Mouse (Mus musculus) stomach, embryonic 14.5 days (tissue): ENCODE results near the gene H2al1b. TPM values are rescaled to one million over a fixed set of nuclear protein-coding genes. Genes with fewer than 3 reads are reported as not detected.
"Not testable (repeated sequence)": the region's sequence is repeated elsewhere in the genome, so short reads cannot be mapped to it uniquely, and the experiment has no call there.

Experiments used
- ATAC-seq: fragments of 200-750 bp; cut with Nextera tagmentation; 2 replicates; pipeline ENCODE4 v1.8.0; 2017; ENCODE audit warnings: low read depth, moderate TSS enrichment; ENCODE audit not compliant: insufficient number of reproducible peaks, insufficient read depth, low FRiP score
- H3K27ac ChIP-seq: fragments of 300-500 bp; sonication (generic); 2 replicates; pipeline ENCODE4 v1.5.1; 2014; ENCODE audit warnings: mild to moderate bottlenecking, low read length, moderate library complexity, mixed read lengths
- H3K27me3 ChIP-seq: fragments of 300-500 bp; sonication (generic); 2 replicates; pipeline ENCODE4 v1.6.1; 2014; ENCODE audit warnings: low read length, control low read depth, mixed read lengths; ENCODE audit not compliant: control insufficient read depth, insufficient read depth
- H3K36me3 ChIP-seq: fragments of 300-500 bp; sonication (generic); 2 replicates; pipeline ENCODE4 v1.6.1; 2014; ENCODE audit warnings: mild to moderate bottlenecking, control low read depth, low read length, moderate library complexity, mixed read lengths; ENCODE audit not compliant: control insufficient read depth, insufficient read depth
- H3K4me1 ChIP-seq: fragments of 300-500 bp; sonication (generic); 2 replicates; pipeline ENCODE4 v1.6.1; 2014; ENCODE audit warnings: low read length, control low read depth, mixed read lengths; ENCODE audit not compliant: control insufficient read depth, insufficient read depth
- H3K4me2 ChIP-seq: fragments of 300-500 bp; sonication (generic); replicated peaks from 2 replicates; pipeline ENCODE4 v1.6.1; 2014; ENCODE audit warnings: low read depth, low read length, control low read depth
- H3K4me3 ChIP-seq: fragments of 300-500 bp; sonication (generic); 2 replicates; pipeline ENCODE4 v1.5.1; 2014; ENCODE audit warnings: low read depth, low read length, control low read depth
- H3K9ac ChIP-seq: fragments of 300-500 bp; sonication (generic); replicated peaks from 2 replicates; pipeline ENCODE4 v1.6.1; 2014; ENCODE audit warnings: low read depth, mild to moderate bottlenecking, control low read depth, low read length, moderate library complexity, mixed read lengths
- H3K9me3 ChIP-seq: fragments of 300-500 bp; sonication (generic); 2 replicates; pipeline ENCODE4 v1.6.1; 2016; ENCODE audit warnings: low read depth, low read length, control low read depth; ENCODE audit not compliant: control insufficient read depth
- WGBS: fragments of 180-500 bp; shearing (Covaris S2); extraction: QIAGEN DNeasy Blood & Tissue Kit; methylation state at CpG from one replicate; pipeline ENCODE4 v1.1.7; 2014; 5-methylcytosine and 5-hydroxymethylcytosine counted together
- polyA plus RNA-seq: library from polyadenylated mRNA; unstranded; fragments of >200 nt; fragmentation: Nextera tagmentation; extraction: Ambion mirVana; gene quantifications from 2 replicates; pipeline ENCODE4 v1.2.1, GENCODE M21; 2014

H2al1b gene
- not detected in 2 replicates for polyA plus RNA-seq

- H3K4me3 ChIP-seq, H3K27ac ChIP-seq, H3K4me1 ChIP-seq, H3K9me3 ChIP-seq, H3K27me3 ChIP-seq, ATAC-seq, H3K9ac ChIP-seq, H3K4me2 ChIP-seq, H3K36me3 ChIP-seq: not testable (repeated sequence)
- WGBS = 96% methylated on average over 1 of the region's 3 CpGs
Observed at GRCm38 (mm10) chrX:11302132-11302531, at the start of gene H2al1b. Gene H2al1b (plus strand): TSS chrX:11302432.

GRCm38 (mm10) chrX:11254062-11254461 lies 48.2 kb upstream of the H2al1b start:
- H3K9me3 ChIP-seq = no peaks in the 10 kb centered on the region
- H3K36me3 ChIP-seq = no peaks in the 10 kb centered on the region
- H3K4me3 ChIP-seq = no peak overlapping the region
- no peak for ATAC-seq
- no peak overlapping the region for H3K27ac ChIP-seq
- 53% methylated on average over 5 of the region's 5 CpGs for WGBS
- H3K4me1 ChIP-seq = peaks cover 8% of the 10 kb centered on the region; the same call in 1 of the 2 replicates
- H3K27me3 ChIP-seq = no peaks in the 10 kb centered on the region
- no peak overlapping the region for H3K9ac ChIP-seq
- H3K4me2 ChIP-seq = no peak overlapping the region

- WGBS = 47% methylated on average over 11 of the region's 11 CpGs
- Histone ChIP-seq H3K27me3 (no peaks in the 10 kb centered on the region), H3K4me1 (peaks cover 8% of the 10 kb centered on the region; the same call in 1 of the 2 replicates), H3K27ac (no peak overlapping the region; the same call in 1 of the 2 replicates), H3K4me2 (no peak overlapping the region), H3K36me3 (no peaks in the 10 kb centered on the region), H3K9me3 (no peaks in the 10 kb centered on the region), H3K4me3 (no peak overlapping the region), H3K9ac (no peak overlapping the region)
- ATAC-seq = no peak
Observed at GRCm38 (mm10) chrX:11254521-11255207, 47.6 kb upstream of the H2al1b start.

GRCm38 (mm10) chrX:11255564-11256360 lies 46.5 kb upstream of the H2al1b start:
- H3K4me2 ChIP-seq = no peak overlapping the region
- WGBS = 38% methylated on average over 8 of the region's 8 CpGs
- peaks cover 5% of the 10 kb centered on the region; the same call in 1 of the 2 replicates for H3K4me1 ChIP-seq
- no peaks in the 10 kb centered on the region for H3K27me3 ChIP-seq
- no peaks in the 10 kb centered on the region for H3K36me3 ChIP-seq
- no peak overlapping the region; the same call in 1 of the 2 replicates for H3K27ac ChIP-seq
- no peak overlapping the region for H3K9ac ChIP-seq
- no peak overlapping the region for H3K4me3 ChIP-seq
- no peak for ATAC-seq
- H3K9me3 ChIP-seq = no peaks in the 10 kb centered on the region

DNA sequence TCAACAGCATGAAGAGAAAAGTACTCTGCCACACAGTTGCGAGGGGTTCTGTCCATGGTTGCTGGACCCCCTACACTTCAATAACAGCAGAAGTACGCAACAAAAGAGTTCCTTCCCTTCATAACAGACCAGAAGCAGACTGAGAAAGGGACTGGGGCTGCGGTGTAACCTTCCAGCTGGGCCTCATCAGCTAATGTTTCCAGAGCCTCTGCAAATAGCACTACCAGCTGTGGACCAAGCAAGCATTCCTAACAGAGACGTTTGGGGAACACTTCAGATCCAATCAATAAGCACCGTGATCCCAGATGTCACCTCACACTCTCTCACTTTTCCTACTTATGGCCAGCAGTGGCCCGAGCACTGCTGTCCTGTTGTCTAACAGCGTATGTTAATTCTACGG lies 37.3 kb upstream of the H2al1b start:
- Histone ChIP-seq H3K27ac (no peak overlapping the region), H3K36me3 (no peaks in the 10 kb centered on the region), H3K4me1 (no peaks in the 10 kb centered on the region), H3K27me3 (no peaks in the 10 kb centered on the region), H3K4me3 (no peak overlapping the region), H3K9ac (no peak overlapping the region), H3K9me3 (no peaks in the 10 kb centered on the region), H3K4me2 (no peak overlapping the region)
- 54% methylated on average over 8 of the region's 8 CpGs for WGBS
- ATAC-seq = no peak; the same call in 1 of the 2 replicates

DNA sequence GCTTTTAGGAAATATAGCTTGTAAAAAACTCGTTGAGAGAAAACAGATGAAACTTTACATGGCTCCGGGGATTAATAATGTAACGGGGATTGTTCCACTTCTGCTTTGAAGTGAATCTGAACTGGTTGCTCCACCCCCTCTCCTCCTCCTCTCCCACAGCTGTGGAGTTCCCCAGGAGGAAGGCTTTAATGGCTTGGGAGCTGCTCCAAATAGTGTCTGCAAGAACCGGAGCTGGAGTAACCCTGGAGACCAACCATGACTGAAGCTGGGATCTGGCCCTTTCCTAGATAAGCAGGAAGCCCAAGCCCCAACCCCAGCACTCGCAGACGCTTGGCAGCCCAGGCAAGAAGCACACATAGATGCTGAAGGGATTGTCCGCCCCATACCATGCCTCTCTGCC lies 34.4 kb upstream of the H2al1b start:
- Histone ChIP-seq H3K27ac (no peak overlapping the region), H3K27me3 (no peaks in the 10 kb centered on the region), H3K9ac (no peak overlapping the region), H3K4me2 (no peak overlapping the region), H3K36me3 (no peaks in the 10 kb centered on the region), H3K9me3 (no peaks in the 10 kb centered on the region), H3K4me1 (no peaks in the 10 kb centered on the region), H3K4me3 (no peak overlapping the region)
- 50% methylated on average over 7 of the region's 7 CpGs for WGBS
- peak; percentile 63; the same call in 1 of the 2 replicates for ATAC-seq

- Histone ChIP-seq H3K36me3 (no peaks in the 10 kb centered on the region), H3K9me3 (no peaks in the 10 kb centered on the region), H3K4me1 (no peaks in the 10 kb centered on the region), H3K27me3 (no peaks in the 10 kb centered on the region), H3K27ac (no peak overlapping the region), H3K4me3 (no peak overlapping the region), H3K9ac (no peak overlapping the region), H3K4me2 (no peak overlapping the region)
- no peak for ATAC-seq
- 85% methylated on average over 3 of the region's 3 CpGs for WGBS
Observed at GRCm38 (mm10) chrX:11269074-11269473, 33.2 kb upstream of the H2al1b start.

- H3K27ac ChIP-seq = no peak overlapping the region
- no peaks in the 10 kb centered on the region for H3K9me3 ChIP-seq
- H3K4me1 ChIP-seq = no peaks in the 10 kb centered on the region
- WGBS = 70% methylated on average over 3 of the region's 3 CpGs
- ATAC-seq = no peak
- no peak overlapping the region for H3K4me3 ChIP-seq
- H3K9ac ChIP-seq = no peak overlapping the region
- H3K36me3 ChIP-seq = no peaks in the 10 kb centered on the region
- H3K4me2 ChIP-seq = no peak overlapping the region
- H3K27me3 ChIP-seq = no peaks in the 10 kb centered on the region
Observed at GRCm38 (mm10) chrX:11273190-11273589, 29.0 kb upstream of the H2al1b start.
